Mouse (Mus musculus): ENCODE results near the gene Mttp. TPM values are rescaled to one million over a fixed set of nuclear protein-coding genes. Genes with fewer than 3 reads are reported as not detected.

Mttp gene
- total RNA-seq, 1 experiment from 2014 or later, result 4.3 TPM

DNA sequence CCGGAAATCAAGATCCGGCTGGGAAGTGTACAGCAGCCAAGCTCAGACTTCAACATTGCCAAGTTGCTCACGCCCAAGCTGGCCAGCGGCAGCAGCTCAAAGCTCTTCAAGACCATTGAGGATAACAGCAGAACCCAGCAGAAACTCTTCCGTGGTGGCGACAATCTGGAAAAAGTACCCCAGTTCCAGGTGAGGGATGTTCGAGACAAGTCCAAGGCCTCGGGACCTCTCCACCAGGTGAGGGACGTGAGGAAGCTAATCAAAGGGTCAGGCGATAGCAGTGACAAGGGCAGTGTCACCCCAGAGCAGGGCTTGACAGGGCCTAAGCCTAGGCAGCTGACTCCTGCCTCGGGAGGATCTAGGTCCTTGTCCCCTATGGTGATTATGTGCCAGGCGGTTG lies 76.7 kb downstream of the Mttp start:
- no peak for ATAC-seq (replicated peaks in 1 of 2; ENCODE audit: insufficient read depth in 1 of 2, low FRiP score in 2 of 2, low TSS enrichment in 1 of 2, low read depth in 1 of 2, poor library complexity in 2 of 2, severe bottlenecking in 2 of 2)

DNA sequence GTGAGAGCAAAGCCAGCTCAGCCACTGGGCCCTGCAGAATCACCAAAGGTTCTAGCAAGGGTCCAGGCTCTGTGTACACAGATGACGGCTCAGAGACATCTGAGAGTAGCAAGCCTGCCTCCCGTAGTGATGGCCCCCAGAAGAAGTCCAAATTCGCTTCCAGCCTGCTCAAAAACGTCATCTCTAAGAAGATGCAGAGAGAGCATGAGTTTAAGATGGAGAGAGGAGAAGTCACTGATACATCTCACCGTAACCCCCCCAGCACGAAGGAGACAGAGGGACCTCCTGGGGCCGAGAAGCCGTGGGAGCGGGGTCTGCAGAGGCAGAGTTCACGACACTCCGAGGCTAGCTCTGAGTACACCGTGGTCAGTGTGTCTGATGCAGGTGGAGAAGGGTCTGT lies 77.5 kb downstream of the Mttp start, which contains the start of gene Gm5105:
Gene Gm5105 (minus strand): TSS at position 101 of the 400 bp plus-strand sequence.
- no peak for ATAC-seq (replicated peaks in 1 of 2; ENCODE audit: insufficient read depth in 1 of 2, low FRiP score in 2 of 2, low TSS enrichment in 1 of 2, low read depth in 1 of 2, poor library complexity in 2 of 2, severe bottlenecking in 2 of 2)

GRCm38 (mm10) chr3:138066348-138066856 lies 78.4 kb downstream of the Mttp start:
- ATAC-seq (replicated peaks in 1 of 2; ENCODE audit: insufficient read depth in 1 of 2, low FRiP score in 2 of 2, low TSS enrichment in 1 of 2, low read depth in 1 of 2, poor library complexity in 2 of 2, severe bottlenecking in 2 of 2), result no peak

GRCm38 (mm10) chr3:138065930-138066329 lies 78.8 kb downstream of the Mttp start:
- ATAC-seq (replicated peaks in 1 of 2; ENCODE audit: insufficient read depth in 1 of 2, low FRiP score in 2 of 2, low TSS enrichment in 1 of 2, low read depth in 1 of 2, poor library complexity in 2 of 2, severe bottlenecking in 2 of 2), result no peak

DNA sequence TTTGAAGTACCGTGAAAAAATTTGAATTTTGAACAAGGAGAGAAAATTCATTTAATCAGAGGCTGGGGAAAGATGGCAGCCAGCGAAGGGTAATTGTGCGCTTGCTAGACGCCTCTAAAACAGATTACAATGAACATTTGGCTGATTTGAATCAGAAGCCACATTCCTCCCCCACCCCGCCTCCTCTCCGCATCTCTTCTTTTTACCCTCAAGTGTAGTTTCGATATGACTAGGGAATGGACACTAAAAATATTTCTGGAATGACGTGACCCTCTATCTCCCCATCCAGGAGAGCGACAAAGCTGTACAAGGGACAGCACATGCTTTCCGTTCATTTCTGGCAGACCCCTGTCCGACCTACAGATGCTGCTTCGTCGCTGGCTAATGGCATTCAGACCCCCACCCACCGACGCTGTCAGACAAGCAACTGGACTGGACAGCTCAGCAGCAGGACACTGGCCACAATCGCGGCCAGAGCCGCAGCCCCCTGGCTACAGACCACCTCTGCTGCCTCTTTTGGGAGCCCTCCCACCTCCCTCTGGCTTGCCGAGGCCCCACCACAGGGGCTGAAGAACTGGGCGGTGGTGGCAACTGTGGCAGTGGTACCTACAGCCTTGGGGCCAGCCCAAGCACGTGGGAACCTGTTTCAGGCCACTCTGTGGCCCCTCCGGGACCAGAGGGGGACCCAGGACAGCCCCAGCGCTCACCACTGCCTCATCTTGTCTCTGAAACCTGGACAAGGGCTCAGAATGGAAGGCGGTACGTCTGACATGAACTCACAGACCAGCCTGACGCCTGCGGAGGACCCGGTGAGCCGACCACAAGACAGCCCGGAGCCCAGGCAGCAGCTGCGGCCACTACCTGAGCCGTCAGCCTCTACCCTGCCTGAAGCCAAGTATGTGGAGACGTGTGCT lies 79.8 kb downstream of the Mttp start, which contains the start of gene 1110002E22Rik:
Gene 1110002E22Rik (plus strand): TSS at position 321 of the 914 bp plus-strand sequence.
- no peak for ATAC-seq (replicated peaks in 1 of 2; ENCODE audit: insufficient read depth in 1 of 2, low FRiP score in 2 of 2, low TSS enrichment in 1 of 2, low read depth in 1 of 2, poor library complexity in 2 of 2, severe bottlenecking in 2 of 2)

DNA sequence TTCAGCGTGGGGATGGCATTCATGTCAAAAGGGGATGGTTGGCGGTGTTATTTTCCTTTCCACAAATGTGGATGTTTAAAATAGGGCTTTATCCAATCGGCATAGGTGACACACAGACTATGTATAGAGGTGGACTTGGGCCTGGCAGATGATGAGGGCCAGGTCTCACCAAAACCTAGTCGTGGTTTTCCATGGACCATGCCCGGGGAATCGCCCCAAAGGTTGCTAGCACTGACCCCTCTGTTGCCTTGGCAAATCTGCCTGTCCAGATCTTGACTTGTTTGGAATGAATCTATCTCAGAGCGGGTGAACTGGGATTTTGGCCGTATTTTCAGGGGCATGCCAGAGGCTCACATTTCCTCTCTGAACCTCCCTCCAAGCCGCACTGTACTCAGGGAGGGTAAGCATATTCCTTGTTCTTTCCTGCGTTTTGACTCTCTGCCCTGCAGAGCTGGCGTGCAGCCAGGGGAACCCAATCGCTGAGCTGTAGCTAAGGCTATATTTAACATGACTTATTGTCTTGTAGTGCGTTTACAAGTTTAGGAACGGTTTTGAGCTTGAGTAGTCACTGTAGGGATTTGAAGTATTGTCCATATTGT lies 80.9 kb downstream of the Mttp start:
- no peak for ATAC-seq (replicated peaks in 1 of 2; ENCODE audit: insufficient read depth in 1 of 2, low FRiP score in 2 of 2, low TSS enrichment in 1 of 2, low read depth in 1 of 2, poor library complexity in 2 of 2, severe bottlenecking in 2 of 2)

- 0 out of 4 replicates have a peak, but pooled peaks of 1 of the 2 experiments have one; percentile 10 for ATAC-seq (replicated peaks in 1 of 2; ENCODE audit: insufficient read depth in 1 of 2, low FRiP score in 2 of 2, low TSS enrichment in 1 of 2, low read depth in 1 of 2, poor library complexity in 2 of 2, severe bottlenecking in 2 of 2)
These were observed 82.1 kb downstream of the Mttp start for GRCm38 (mm10) chr3:138062673-138063072.

DNA sequence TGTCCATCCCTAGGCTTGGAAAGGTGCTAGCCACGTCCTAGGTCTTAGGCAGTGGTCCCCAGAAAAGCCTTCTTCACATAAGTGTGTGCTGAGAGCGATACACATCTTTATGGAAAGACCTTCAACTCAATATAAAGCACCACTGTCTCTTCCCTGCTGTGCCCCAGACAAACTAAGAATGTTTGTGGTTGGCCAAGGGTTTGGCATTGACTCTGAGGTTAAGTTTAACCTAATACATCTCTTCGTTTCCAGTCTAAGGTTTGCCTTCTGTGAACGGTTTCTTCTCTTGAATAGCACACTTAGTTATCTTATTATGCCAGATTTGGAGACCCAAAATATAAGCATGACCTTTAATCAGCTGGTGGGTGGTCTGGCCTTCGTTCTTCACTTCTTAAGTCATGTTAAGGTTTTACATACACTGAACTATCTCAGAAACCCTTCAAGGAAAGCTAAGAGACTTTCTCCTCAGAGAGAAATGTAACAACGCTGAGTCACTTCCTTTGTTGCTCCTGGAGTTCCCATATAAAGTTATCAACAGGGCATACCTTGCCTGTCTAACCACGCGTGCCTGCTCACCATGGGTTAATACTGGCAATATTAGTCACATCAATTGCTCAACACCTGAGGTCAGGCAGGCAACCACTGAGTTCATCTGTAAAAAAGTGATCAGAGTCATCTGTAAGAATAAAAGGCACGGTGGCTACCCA lies 83.4 kb downstream of the Mttp start:
- ATAC-seq (replicated peaks in 1 of 2; ENCODE audit: insufficient read depth in 1 of 2, low FRiP score in 2 of 2, low TSS enrichment in 1 of 2, low read depth in 1 of 2, poor library complexity in 2 of 2, severe bottlenecking in 2 of 2), result peak in 1 of 2 experiments; percentile 29; a peak in 1 of 4 replicates

DNA sequence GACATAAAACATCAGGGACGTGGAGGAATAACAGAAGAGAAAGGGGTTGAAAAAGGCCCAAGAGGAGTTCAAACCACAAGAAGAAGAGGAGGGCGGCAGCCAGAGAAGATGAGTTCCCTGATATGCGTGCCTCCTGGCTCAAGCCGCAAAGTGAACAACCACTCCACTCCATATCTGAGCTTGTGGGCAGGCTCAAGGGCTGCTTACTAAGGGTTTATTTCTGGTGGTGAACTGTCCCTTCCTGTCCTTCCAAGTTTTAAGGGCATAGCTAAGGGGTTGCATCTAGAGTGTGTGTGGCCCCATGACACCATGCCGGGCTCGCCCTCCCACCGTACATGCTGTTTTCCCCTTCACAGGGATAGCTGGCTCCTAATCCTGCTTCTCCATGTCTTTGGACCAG lies 84.3 kb downstream of the Mttp start:
- no peak for ATAC-seq (replicated peaks in 1 of 2; ENCODE audit: insufficient read depth in 1 of 2, low FRiP score in 2 of 2, low TSS enrichment in 1 of 2, low read depth in 1 of 2, poor library complexity in 2 of 2, severe bottlenecking in 2 of 2)

GRCm38 (mm10) chr3:138058226-138058625 lies 86.5 kb downstream of the Mttp start:
- no peak for ATAC-seq (replicated peaks in 1 of 2; ENCODE audit: insufficient read depth in 1 of 2, low FRiP score in 2 of 2, low TSS enrichment in 1 of 2, low read depth in 1 of 2, poor library complexity in 2 of 2, severe bottlenecking in 2 of 2)

GRCm38 (mm10) chr3:138056976-138057375 lies 87.8 kb downstream of the Mttp start:
- no peak for ATAC-seq (replicated peaks in 1 of 2; ENCODE audit: insufficient read depth in 1 of 2, low FRiP score in 2 of 2, low TSS enrichment in 1 of 2, low read depth in 1 of 2, poor library complexity in 2 of 2, severe bottlenecking in 2 of 2)

- ATAC-seq (replicated peaks in 1 of 2; ENCODE audit: insufficient read depth in 1 of 2, low FRiP score in 2 of 2, low TSS enrichment in 1 of 2, low read depth in 1 of 2, poor library complexity in 2 of 2, severe bottlenecking in 2 of 2), result no peak
These were observed 90.8 kb downstream of the Mttp start for GRCm38 (mm10) chr3:138053969-138054368.

- no peak for ATAC-seq (replicated peaks in 1 of 2; ENCODE audit: insufficient read depth in 1 of 2, low FRiP score in 2 of 2, low TSS enrichment in 1 of 2, low read depth in 1 of 2, poor library complexity in 2 of 2, severe bottlenecking in 2 of 2)
These were observed 93.3 kb downstream of the Mttp start for GRCm38 (mm10) chr3:138051431-138051830.

- ATAC-seq (replicated peaks in 1 of 2; ENCODE audit: insufficient read depth in 1 of 2, low FRiP score in 2 of 2, low TSS enrichment in 1 of 2, low read depth in 1 of 2, poor library complexity in 2 of 2, severe bottlenecking in 2 of 2), result no peak
These were observed 94.0 kb downstream of the Mttp start for GRCm38 (mm10) chr3:138050772-138051171.

DNA sequence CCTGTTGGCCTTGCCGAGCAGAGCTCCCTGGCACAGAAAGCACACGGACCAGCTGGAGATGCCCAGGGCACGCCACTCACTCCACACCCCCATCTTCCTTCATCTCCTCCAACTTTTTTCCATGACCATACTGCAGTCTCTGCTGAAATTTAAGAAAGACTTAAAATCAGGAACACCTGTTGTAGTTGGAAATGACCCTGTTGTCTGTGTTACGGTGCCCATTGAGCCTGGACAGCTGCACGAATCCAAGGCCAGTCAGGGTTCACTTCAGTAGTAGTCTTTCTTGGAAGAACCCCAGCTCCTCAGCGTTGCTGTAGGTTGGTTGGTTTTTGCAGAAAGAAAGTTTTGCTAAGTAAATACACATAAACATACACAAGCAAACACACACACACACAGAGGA lies 95.2 kb downstream of the Mttp start:
- no peak for ATAC-seq (replicated peaks in 1 of 2; ENCODE audit: insufficient read depth in 1 of 2, low FRiP score in 2 of 2, low TSS enrichment in 1 of 2, low read depth in 1 of 2, poor library complexity in 2 of 2, severe bottlenecking in 2 of 2)

DNA sequence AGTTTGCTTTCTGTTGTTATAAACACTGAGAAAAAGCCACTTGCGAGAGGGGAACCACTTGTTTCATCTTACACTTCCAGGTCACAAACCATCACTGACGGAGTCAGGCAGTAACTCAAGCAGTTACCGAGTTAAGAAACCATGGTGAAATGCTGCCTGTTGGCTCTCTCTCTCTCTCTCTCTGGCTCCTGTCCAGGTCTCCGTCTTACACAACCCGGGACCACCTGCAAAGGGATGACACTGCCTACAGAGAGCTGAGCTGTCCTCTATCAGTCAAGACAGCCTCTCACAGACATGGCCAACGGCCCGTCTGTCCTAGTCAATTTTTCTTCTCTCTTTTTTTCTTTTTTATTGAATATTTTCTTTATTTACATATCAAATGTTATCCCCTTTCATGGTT lies 101.5 kb downstream of the Mttp start:
- no peak for ATAC-seq (replicated peaks in 1 of 2; ENCODE audit: insufficient read depth in 1 of 2, low FRiP score in 2 of 2, low TSS enrichment in 1 of 2, low read depth in 1 of 2, poor library complexity in 2 of 2, severe bottlenecking in 2 of 2)

- ATAC-seq (replicated peaks in 1 of 2; ENCODE audit: insufficient read depth in 1 of 2, low FRiP score in 2 of 2, low TSS enrichment in 1 of 2, low read depth in 1 of 2, poor library complexity in 2 of 2, severe bottlenecking in 2 of 2), result no peak
These were observed 103.0 kb downstream of the Mttp start for GRCm38 (mm10) chr3:138041591-138042301.

Measured in hematopoietic stem cell, adult 5-6 weeks (primary cell).